Mouse (Mus musculus) right cerebral cortex, adult 2 months (tissue): ENCODE results near the gene Igfbp7.
A peak's percentile ranks its signal among the peaks of the same experiment; 100 is the strongest.
"Not testable (repeated sequence)": the region's sequence is repeated elsewhere in the genome, so short reads cannot be mapped to it uniquely, and the experiment has no call there.

ENCODE experiments used
- DNase-seq, 2 experiments: peaks; one replicate each; pipeline ENCODE4 v3.0.0; 2021 to 2022; ENCODE audit warnings: low spot score in 2 of 2

The Igfbp7 gene

DNA sequence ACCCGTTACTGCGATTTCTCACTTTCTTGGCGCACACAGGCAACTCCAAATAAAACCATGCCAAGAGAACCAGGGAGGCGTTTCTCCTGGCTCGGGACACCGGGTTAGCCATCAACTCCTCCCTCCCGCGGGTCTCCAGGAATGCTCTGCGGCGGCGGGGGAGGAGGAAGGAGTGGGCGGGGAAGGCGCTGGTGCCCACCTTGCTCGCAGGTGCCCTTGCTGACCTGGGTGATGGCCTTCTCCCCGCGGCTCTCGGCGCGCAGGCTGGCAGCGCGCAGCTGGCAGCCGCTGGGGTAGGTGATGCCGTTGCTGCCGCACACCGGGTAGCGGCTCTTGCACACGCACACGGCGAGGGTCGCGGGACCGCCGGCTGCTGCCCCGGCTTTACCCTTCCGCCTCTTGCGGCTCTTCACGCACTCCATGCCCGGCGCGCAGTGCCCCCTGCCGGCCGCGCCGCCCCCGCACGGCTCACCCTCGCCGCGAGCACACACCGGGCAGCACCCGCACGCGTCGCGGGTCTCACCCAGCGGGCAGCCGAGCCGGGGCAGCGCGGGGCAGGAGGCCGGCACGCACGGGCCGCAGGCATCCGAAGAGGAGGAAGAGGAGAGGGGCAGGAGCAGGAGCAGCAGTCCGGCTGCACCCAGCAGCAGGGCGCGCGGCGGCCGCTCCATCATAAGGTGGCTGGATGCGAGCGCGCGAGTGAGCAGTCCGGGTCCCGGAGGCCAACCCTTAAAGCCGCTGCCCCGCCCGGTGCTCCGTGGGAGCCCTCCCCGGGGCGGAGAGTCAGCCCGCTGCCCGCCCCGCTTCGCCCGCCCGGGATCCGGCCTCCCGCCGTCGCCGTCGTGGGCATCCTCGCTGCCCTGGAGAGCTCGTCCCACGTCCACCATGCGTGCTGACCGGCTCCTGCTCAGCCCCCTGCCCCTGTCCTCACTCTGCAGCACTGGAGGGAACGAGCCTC lies at the start of gene Igfbp7:
Igfbp7 (minus strand) TSS at position 701 of the 958 bp plus-strand sequence.
- peak; percentile 43 to 57 for DNase-seq

DNA sequence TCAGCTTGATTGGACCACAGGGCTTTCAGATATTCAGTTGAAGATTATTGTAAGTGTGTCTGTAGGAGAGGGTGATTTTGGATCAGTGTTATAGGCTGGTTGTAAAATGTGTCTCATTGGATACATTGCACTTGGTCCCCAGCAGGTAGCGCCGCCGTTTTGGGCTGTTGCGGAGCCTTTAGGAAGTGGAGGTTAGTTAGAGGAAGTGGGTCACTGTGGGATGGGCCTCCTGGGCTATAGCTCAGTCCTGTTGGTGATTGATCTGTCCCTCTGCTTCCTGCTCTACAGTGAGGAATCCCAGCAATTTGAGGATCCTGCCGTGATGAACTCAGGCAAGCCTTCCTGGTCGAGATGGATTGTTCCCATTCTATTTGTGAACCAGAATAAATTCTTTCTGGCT lies 44.3 kb upstream of the Igfbp7 start:
- no peak for DNase-seq

DNA sequence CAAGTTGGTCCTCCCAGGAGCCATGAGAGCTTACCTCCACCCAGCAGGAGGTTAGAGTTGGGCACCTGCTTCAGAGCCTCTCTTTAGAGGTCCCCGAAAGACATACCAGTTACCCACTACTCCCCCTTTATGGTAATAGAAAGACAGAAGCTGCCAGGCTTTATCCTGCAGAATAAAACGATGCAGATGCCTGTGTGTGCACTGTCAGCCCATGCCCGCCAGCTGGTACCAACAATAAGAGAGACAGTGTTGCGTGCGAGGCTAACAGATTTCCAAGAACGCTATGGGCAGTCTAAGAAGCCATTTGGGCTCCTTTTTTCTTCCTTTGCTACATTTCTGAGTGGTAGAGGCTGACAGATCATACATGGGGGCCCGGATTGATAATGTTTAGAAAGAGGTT lies 41.7 kb upstream of the Igfbp7 start:
- no peak for DNase-seq

DNA sequence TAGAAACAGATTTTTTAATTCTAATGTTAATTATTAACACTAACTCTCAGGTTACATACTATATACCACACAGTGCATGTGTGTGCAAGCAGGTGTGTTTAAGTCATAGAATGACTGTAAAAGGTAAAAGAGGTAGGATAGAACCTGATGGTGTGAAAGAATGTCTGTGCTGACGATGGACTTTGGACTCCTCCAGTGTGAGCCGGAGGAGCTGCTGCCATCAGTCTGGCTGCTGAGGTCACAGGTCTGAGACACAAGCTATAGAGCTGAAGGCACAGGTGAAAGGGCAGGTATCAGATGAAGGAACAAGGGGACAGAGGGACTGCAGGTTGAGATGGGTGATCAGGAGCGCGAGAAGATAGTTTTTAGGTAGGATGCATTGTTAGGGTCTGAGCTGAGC lies 37.6 kb upstream of the Igfbp7 start:
- no peak for DNase-seq

DNA sequence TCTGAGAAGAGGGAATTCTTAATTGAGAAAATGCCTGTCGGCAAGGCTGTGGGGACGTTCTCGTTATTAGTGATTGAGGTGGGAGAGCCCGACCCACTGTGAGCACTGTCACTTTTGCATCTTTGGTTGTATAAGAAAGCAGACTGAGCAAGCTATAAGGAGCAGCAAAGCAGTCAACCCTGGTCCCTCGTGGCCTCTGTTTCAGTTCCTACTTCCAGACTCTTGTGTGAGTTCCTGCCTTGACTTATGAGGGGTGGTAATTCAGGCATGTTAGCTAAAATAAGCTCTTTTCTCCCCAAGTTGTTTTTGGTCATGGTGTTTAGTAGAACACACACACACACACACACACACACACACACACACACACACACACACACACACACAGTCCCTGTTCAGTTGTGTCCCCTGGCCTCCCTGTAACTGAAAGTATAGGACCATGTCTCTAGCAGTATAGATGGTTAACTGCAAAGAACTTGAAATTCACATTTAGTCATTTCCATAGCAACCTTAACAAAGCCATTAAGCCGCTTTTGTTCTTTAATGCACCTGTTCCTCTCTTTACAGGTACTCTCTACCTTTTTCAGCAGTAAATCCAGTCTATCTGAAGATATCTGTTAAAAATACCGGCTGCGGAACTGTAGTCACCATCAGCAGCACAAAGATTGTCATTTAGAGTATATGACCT lies 36.2 kb upstream of the Igfbp7 start:
- DNase-seq = no peak

DNA sequence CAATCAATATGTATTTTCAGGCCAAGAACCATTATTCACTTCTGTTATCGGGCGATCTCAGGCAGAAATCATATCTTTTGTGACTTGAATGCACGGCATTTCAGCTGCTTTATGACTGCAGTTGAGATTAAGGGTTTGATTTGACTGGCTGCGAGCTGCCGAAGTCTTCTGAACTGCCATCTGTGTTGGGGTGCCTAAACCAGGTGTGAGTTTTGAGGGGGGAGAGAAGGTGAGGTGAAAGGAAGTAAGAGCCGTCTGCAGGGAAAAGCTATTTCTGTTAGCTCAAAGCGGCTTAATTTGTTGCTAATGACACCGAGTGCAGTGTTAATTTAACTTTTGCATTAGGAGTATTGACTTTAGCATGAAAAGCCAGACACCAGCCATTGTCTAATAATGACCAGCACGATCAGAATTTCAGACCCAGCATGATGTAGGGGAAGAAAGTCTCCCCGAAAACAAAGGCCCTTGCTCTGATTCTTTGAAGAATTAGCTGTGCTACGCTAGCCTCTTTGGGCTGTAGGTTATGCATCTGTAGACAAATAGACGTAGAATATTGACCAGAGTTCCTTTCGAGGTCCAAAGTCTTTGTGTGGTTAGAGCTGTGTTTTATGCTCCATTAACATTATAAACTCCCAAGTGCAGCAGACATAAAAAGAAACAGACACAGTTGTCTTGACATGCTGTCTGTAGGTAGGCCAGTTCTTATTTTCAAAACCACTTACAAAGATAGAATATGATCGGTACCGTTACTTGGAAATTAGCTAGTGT lies 35.2 kb upstream of the Igfbp7 start:
- no peak for DNase-seq

DNA sequence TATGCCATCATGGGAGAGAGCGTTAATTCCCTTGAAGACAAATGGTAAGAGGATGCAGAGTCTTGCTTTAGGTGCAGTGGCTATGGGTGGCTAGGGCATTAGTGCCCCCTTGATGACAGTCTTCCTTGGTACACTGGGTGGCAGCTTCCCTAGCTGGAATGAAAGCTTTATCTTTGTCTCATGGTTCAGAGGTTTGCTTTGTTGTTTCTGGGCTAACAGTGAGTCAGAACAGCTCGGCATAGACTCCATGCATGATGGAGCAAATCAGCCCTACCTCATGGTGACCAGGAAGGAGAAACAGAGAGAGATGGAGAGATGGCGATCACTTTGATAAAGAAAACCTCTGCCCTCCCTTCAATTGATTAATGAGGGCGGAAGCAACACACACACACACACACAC lies 28.5 kb upstream of the Igfbp7 start:
- DNase-seq = no peak

DNA sequence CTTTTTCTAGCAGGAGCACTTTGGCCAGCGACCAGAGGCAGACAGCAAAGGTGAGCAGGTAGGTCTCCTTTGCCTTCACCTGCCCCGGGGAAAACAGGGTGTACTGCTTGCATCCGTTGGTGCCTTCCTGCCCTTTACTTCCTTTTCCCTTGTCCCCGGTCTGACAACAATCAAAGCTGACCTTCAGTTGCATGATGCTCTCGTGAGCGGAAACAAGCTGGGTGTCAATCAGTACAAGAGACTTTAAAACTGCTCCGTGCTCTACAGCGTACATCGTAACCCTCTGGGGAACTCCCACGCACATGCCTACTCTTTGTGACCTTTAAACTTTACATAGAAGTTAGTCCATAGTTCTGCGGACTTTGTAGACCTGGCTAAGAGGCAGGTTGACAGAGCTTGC lies 26.2 kb upstream of the Igfbp7 start:
- no peak for DNase-seq

DNA sequence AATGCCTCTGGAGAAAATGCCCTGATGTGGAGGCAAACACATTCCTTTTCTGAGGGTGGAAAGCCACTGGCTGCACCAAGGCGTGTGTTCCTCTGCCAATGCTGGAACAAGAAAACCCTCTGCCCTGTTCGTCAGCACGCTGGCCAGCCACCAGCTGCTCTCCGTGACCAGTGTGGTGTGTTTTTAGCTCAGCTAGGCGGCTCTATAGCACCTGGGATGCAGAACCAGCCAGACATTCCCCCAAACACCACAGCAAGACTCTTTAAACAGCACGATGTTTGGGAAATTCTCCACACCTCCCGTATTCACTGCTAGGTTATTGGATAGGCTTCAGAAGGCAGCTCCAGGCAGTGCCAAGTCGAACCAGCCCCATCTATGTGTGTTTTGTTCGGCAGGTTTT lies 25.7 kb upstream of the Igfbp7 start:
- DNase-seq = peak; percentile 11 to 29

DNA sequence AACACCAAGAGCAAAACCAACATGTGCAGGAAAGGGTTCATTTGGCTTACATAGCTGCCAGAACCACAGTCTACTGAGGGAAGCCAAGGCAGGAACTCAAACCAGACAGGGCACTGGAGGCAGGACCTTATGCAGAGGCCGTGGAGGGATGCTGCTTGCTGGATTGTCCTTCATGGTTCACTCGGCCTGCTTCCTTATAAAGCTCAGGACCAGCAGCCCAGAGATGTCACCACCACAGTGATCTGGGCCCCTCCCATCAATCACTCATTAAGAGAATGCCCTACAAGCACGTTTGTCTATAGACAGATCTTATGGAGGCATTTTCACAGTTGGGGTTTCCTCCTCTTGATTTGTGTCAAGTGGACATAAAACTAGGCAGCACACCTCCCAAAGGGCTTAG lies 25.3 kb upstream of the Igfbp7 start:
- no peak for DNase-seq

DNA sequence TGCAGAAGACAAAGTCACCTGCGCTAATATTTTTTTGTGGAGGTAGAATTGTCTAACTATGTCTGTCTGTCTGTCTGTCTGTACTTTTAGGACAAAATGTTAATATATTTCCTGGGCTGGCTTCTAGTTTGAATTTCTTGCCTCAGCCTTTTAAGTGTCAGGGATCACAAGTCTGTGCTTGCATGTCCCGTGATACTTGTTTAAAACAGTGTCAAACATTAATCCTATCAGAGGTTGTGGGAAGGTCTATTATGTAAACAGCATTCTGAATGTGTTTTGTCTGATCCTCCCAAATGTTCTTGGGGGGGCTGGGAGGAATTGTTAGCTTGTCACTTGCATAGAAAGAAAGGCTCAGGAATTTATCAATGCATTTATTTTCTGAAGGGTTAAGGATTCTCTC lies 24.6 kb upstream of the Igfbp7 start:
- no peak for DNase-seq

DNA sequence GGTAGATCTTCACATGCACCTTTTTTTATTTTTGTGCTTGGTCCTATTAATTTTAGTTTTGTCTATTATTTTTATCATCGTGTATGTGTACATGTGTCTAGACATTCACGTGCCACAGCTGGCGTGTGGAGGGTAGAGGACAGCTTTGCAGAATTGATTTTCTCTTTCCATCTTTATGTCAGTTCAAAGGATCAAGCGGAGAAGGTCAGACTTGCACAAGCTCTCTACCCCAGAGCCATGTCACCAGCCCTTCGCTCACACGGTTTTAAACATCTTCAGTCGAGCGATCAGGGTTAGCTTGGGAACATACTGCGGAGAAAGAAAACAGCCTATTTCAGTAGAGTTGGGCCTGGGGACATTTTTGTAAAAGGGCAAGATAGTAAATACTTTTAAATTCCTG lies 23.2 kb upstream of the Igfbp7 start:
- DNase-seq = no peak

DNA sequence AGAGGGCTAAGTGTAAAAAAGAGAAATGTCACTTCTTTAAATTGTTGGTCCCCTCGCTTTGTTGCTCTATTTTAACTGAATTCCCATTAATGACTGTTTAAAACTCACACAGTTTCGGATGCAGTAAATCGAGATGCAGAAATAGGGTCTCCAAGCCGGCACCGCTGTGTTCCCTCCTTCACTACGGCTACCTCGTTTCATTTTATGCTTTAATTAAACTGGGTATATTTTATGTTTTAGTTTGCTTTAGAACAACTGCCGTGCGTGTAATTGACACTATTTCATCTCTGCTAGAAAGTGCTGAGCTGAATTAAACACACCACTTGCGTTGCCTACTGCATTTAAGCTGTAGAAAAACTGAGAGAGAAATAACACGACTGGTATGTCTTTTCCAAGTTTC lies 22.6 kb upstream of the Igfbp7 start:
- no peak for DNase-seq

DNA sequence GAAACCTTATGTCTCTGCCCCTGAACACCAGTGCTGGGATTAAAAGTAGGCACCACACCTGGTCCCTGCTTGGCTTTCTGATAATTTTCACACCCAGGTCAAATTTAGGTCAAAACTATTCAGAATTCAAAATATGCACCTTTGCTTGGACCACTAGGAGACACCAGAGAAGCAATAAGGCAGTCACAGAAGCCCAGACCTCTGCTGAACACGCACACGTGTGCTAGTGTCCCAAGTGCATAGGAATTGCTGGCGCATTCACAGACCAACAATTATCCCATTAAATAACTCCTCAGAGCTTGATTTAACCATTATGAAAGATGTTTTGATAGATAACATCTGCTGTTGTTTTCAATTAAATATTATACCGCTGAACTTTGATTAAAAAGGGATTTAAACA lies 22.2 kb upstream of the Igfbp7 start:
- DNase-seq = no peak

DNA sequence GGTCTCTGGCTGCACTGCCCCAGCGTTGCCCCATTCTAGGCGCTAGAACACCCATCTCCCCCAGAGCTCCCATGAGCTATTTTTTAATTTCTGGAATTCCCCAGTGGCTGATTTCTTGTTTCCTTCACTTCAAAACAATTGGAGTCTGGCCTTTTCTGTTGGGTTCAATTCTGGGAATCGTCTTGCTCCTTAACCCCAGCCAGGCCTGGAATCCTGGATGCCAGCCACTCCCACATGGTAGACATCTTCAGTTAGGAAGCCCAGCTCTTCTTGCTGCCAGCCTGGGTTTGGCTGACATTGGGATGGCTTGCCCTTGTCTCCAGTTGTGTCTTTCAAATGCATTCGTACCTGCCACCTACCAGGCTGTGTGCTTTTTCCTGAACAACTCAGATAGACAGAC lies 20.7 kb upstream of the Igfbp7 start:
- no peak for DNase-seq

DNA sequence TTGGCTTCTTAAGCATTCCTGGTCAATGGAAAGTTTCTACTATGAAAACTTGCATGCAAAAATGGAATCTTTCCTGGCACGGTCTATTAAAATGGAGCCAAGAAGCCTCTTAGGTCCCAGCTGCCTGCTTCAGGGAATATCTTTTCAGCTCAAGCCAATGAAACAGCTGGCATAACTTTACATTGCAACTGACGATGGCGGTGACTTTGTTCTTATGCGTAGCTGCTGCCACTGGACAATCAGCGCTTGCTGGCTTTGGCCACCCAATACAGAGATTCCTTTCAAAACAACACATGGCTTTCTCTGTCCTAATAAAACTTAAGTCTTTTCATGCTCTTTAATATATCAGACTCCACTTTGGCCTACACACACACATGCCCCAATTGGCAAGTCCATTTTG lies 20.1 kb upstream of the Igfbp7 start:
- no peak for DNase-seq

DNA sequence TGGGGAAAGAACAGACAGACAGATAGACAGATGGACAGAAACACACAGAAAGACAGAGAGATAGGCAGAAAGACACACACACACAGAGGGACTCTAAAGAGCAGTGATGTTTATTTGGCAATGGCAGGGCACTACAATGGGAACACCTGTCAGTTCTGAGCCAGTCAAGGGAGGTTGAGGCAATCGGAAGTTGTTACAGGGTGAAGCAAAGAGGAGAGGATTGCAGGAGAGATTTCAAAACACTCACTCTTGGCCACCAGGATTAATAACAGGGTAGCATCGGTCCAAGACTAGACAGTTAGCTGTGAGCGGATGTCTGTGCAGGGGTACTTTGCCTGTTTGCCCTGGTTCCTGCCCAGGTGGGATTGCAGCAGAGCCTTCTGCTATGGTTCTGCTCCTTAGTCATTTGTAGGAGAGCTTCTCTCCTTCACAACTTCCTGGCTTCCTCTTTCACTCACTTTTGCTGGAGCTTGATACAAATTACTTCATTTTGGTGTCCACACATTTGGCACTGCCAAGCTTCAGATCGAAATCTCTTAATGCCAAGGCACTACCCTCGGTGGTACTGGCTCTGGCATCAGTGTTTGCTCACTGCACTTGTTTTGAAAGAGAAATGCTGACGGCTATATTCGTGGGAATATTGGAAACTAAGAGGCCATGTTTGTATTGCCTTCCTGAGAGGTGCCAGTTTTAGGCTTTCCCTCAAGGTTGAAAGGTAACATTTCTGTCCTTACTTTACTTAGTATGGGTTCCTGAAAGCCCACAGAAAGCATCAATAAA lies 18.1 kb upstream of the Igfbp7 start:
- DNase-seq = no peak

DNA sequence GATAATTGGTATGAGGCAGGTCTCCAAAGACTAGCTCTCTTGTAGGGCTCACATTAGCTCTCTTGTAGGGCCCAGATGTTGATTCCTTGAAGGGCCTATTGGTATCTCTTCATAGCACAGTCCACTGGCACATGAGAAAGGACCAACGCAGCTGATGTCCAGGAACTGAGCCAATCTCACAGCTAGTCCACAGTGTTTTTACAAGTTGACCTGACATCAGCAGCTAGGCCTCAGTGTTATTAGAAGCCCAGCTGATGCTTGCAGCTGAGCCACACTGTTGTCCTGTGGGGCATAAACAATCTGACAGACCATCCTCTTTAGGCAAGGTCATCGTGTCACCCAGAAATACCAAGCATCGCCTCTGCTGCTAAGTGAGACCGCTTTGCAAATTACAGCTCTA lies 11.7 kb upstream of the Igfbp7 start:
- not testable (repeated sequence) for DNase-seq

DNA sequence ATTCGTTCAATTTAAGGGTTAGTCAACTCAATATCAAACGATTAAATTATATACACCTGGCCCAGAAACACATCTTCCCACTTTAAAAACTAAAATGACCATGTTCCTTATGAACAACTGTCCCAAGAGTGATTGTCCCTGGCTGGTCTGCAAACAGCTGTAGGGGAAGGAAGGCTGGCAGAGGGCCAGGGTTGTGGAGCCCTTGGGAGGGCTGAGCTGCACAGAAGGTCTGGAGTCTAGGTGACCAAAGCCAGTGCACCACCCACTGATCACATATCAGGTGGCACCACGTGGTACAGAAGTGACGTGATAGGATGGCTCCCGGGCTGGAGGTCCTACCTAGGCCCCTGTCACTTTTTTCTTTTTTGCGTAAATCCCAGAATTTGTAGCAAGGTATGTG lies 8.2 kb upstream of the Igfbp7 start:
- DNase-seq = no peak

DNA sequence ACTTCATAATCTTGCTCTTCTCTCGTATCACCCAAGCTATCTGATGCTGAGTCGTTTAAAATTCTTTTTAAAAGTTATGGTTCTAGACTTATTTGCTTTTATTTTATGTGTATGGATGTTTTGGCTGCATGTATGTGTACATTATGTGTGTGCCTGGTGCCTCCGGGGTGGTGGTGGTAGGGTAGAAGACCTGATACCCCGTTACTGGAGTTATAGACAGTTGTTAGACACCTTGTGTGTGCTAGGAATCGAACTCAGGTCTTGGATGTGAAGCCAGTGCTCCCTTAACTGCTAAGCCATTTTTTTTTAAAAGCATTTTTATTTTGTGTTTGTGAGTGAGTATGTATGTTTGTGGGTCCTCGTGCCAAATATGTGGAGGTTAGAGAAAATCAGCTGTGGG lies 689 bp upstream of the Igfbp7 start:
- no peak for DNase-seq

DNA sequence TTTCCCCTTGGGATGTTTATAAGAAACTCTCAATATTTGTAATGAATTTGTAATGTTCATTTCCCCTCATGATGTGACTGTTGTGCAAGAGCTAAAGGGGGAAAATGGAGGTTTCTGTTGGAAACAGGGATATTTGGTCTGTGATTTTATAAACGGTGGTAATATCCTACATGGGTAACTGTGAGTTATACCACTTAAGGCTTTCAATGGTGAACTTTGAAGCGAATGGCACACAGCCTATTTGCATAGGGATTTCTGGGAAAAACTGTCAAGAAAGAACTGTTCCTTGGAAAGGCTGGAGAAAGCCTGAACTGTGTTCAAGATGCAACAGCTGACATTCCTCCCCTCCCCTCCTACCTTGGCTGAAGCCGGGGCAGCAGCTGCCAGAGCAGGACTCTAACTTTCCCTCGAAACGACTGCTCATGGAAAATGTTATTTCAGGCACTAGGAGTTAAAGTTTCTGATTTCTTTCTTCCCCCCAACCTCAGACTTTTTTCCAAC lies 1.4 kb downstream of the Igfbp7 start:
- no peak for DNase-seq
